Mouse (Mus musculus): Measurements from ENCODE around the gene Slc22a14. TPM values are rescaled to one million over a fixed set of nuclear protein-coding genes. Genes with fewer than 3 reads are reported as not detected.

The Slc22a14 gene
- polyA plus RNA-seq, 1 experiment from 2014 or later = not detected

- Histone ChIP-seq H3K27ac (replicated peaks) (no peak overlapping the region), H3K4me1 (peaks cover 23% of the 10 kb centered on the region), H3K4me3 (no peak overlapping the region), H3K27me3 (ENCODE audit: low read depth, poor library complexity, severe bottlenecking) (no peaks in the 10 kb centered on the region), H3K9me3 (replicated peaks) (no peaks in the 10 kb centered on the region), H3K36me3 (no peaks in the 10 kb centered on the region)
- WGBS = 87% methylated on average over 18 of the region's 18 CpGs
- DNase-seq (ENCODE audit: low spot score) = no peak
Observed at GRCm38 (mm10) chr9:119122596-119123369, 242.6 kb downstream of the Slc22a14 start.

- WGBS = 80% methylated on average over 3 of the region's 3 CpGs
- Histone ChIP-seq H3K9me3 (replicated peaks) (no peaks in the 10 kb centered on the region), H3K27me3 (ENCODE audit: low read depth, poor library complexity, severe bottlenecking) (no peaks in the 10 kb centered on the region), H3K36me3 (no peaks in the 10 kb centered on the region), H3K4me1 (peaks cover 23% of the 10 kb centered on the region), H3K27ac (replicated peaks) (no peak overlapping the region), H3K4me3 (no peak overlapping the region)
- no peak for DNase-seq (ENCODE audit: low spot score)
Observed at GRCm38 (mm10) chr9:119120168-119120560, 245.2 kb downstream of the Slc22a14 start.

Other genes with a start within 250 kb of the Slc22a14 start
- 1.5 and 1.9 TPM in 2 replicates for gene Acaa1b, start 208.5 kb downstream of the Slc22a14 start, polyA plus RNA-seq (2016; fragmentation: Nextera tagmentation; extraction: Ambion mirVana)
- not detected in 2 replicates for gene Gm47289, start 206.4 kb downstream of the Slc22a14 start, polyA plus RNA-seq (2016; fragmentation: Nextera tagmentation; extraction: Ambion mirVana)
- not detected in 2 replicates for gene Slc22a13, start 156.5 kb downstream of the Slc22a14 start, polyA plus RNA-seq (2016; fragmentation: Nextera tagmentation; extraction: Ambion mirVana)
- gene Oxsr1, start 43.1 kb downstream of the Slc22a14 start, polyA plus RNA-seq (2016; fragmentation: Nextera tagmentation; extraction: Ambion mirVana) = 14.4 and 15.0 TPM in 2 replicates
- 75.5 and 82.4 TPM in 2 replicates for gene Acaa1a, start 25.9 kb downstream of the Slc22a14 start, polyA plus RNA-seq (2016; fragmentation: Nextera tagmentation; extraction: Ambion mirVana)
- gene Myd88, start 24.1 kb downstream of the Slc22a14 start, polyA plus RNA-seq (2016; fragmentation: Nextera tagmentation; extraction: Ambion mirVana) = 7.5 and 8.2 TPM in 2 replicates
- gene Xylb, start 8.2 kb downstream of the Slc22a14 start, polyA plus RNA-seq (2016; fragmentation: Nextera tagmentation; extraction: Ambion mirVana) = 6.9 and 7.7 TPM in 2 replicates
- 63.7 and 69.9 TPM in 2 replicates for gene Acvr2b, start 36.6 kb upstream of the Slc22a14 start, polyA plus RNA-seq (2016; fragmentation: Nextera tagmentation; extraction: Ambion mirVana)
- 36.5 and 37.5 TPM in 2 replicates for gene Exog, start 79.4 kb upstream of the Slc22a14 start, polyA plus RNA-seq (2016; fragmentation: Nextera tagmentation; extraction: Ambion mirVana)
- 0.12 and 0.22 TPM in 2 replicates for gene Scn5a, start 213.5 kb upstream of the Slc22a14 start, polyA plus RNA-seq (2016; fragmentation: Nextera tagmentation; extraction: Ambion mirVana)